Mouse (Mus musculus) hindbrain, embryonic 13.5 days (tissue): Measurements from ENCODE around the gene Bloc1s1. TPM values are rescaled to one million over a fixed set of nuclear protein-coding genes. Genes with fewer than 3 reads are reported as not detected.

Experiments
- ATAC-seq: fragments of 200-750 bp; cut with Nextera tagmentation; 2 replicates; pipeline ENCODE4 v1.8.0; 2017; ENCODE audit warnings: moderate TSS enrichment; ENCODE audit not compliant: low FRiP score
- H3K27ac ChIP-seq: fragments of 300-500 bp; sonication (generic); 2 replicates; pipeline ENCODE4 v1.5.1; 2015; ENCODE audit warnings: inconsistent platforms, mild to moderate bottlenecking, moderate library complexity
- H3K27me3 ChIP-seq: fragments of 300-500 bp; sonication (generic); 2 replicates; pipeline ENCODE4 v1.6.1; 2015; ENCODE audit warnings: mild to moderate bottlenecking, inconsistent platforms
- H3K36me3 ChIP-seq: fragments of 300-500 bp; sonication (generic); 2 replicates; pipeline ENCODE4 v1.6.1; 2015; ENCODE audit warnings: mild to moderate bottlenecking, inconsistent platforms
- H3K4me1 ChIP-seq: fragments of 300-500 bp; sonication (generic); replicated peaks from 2 replicates; pipeline ENCODE4 v1.6.1; 2015; ENCODE audit warnings: inconsistent platforms
- H3K4me2 ChIP-seq: fragments of 300-500 bp; sonication (generic); 2 replicates; pipeline ENCODE4 v1.6.1; 2015; ENCODE audit warnings: inconsistent platforms, mild to moderate bottlenecking, moderate library complexity
- H3K4me3 ChIP-seq: fragments of 300-500 bp; sonication (generic); 2 replicates; pipeline ENCODE4 v1.5.1; 2015; ENCODE audit warnings: mild to moderate bottlenecking, inconsistent platforms
- H3K9ac ChIP-seq: fragments of 300-500 bp; sonication (generic); 2 replicates; pipeline ENCODE4 v1.6.1; 2015; ENCODE audit warnings: mild to moderate bottlenecking, inconsistent platforms
- H3K9me3 ChIP-seq: fragments of 300-500 bp; sonication (generic); 2 replicates; pipeline ENCODE4 v1.6.1; 2016; ENCODE audit warnings: inconsistent platforms
- WGBS: fragments of 180-500 bp; shearing (Covaris S2); methylation state at CpG from one replicate; pipeline ENCODE4 v1.1.7; 2015; 5-methylcytosine and 5-hydroxymethylcytosine counted together
- polyA plus RNA-seq: library from polyadenylated mRNA; unstranded; fragments of >200 nt; fragmentation: Nextera tagmentation; extraction: Ambion mirVana; gene quantifications from 2 replicates; pipeline ENCODE4 v1.2.1, GENCODE M21; 2015

Bloc1s1 gene
- polyA plus RNA-seq, 1 experiment from 2014 or later, result 286 TPM

- Histone ChIP-seq H3K4me2 (peak overlapping the region; percentile 71), H3K9ac (peak overlapping the region; percentile 91), H3K27ac (peak overlapping the region; percentile 95), H3K9me3 (no peaks in the 10 kb centered on the region), H3K4me3 (peak overlapping the region; percentile 84), H3K27me3 (peaks cover 15% of the 10 kb centered on the region), H3K36me3 (peaks cover 12% of the 10 kb centered on the region), H3K4me1 (peaks cover 57% of the 10 kb centered on the region)
- peak; percentile 96 for ATAC-seq
- under 1% methylated on average over 42 of the region's 42 CpGs for WGBS
Measured at GRCm38 (mm10) chr10:128923013-128923691, 683 bp downstream of the Bloc1s1 start.

- WGBS, result 13% methylated on average over 1 of the region's 1 CpGs
- Histone ChIP-seq H3K9ac (peak within 1 kb of the TSS; percentile 91), H3K4me3 (peak within 1 kb of the TSS; percentile 84), H3K27me3 (peaks cover 11% of the 10 kb centered on the region; the same call in 1 of the 2 replicates), H3K4me2 (peak within 1 kb of the TSS; percentile 71), H3K4me1 (peaks cover 61% of the 10 kb centered on the region), H3K9me3 (no peaks in the 10 kb centered on the region), H3K27ac (peak within 1 kb of the TSS; percentile 95), H3K36me3 (peaks cover 16% of the 10 kb centered on the region)
- no peak for ATAC-seq
Measured at GRCm38 (mm10) chr10:128922822-128923012, 1.1 kb downstream of the Bloc1s1 start, which contains the start of gene Rdh5. Rdh5 (minus strand) TSS chr10:128922888.

GRCm38 (mm10) chr10:128921883-128922821, 1.7 kb downstream of the Bloc1s1 start:
- Histone ChIP-seq H3K9me3 (no peaks in the 10 kb centered on the region), H3K4me2 (peak overlapping the region; percentile 71), H3K4me3 (peak overlapping the region; percentile 84), H3K27ac (no peak overlapping the region; the same call in none of the 2 replicates), H3K4me1 (peaks cover 61% of the 10 kb centered on the region), H3K27me3 (0 out of 2 replicates have a peak, but pooled peaks cover 6% of the 10 kb centered on the region), H3K36me3 (peaks cover 22% of the 10 kb centered on the region), H3K9ac (peak overlapping the region; percentile 91)
- ATAC-seq, result peak; percentile 3; the same call in 1 of the 2 replicates
- 70% methylated on average over 16 of the region's 16 CpGs for WGBS

- 0 out of 2 replicates have a peak overlapping the region, but pooled peaks have one; percentile 71 for H3K4me2 ChIP-seq
- peaks cover 61% of the 10 kb centered on the region for H3K4me1 ChIP-seq
- no peak for ATAC-seq
- no peaks in the 10 kb centered on the region for H3K9me3 ChIP-seq
- 0 out of 2 replicates have a peak overlapping the region, but pooled peaks have one; percentile 91 for H3K9ac ChIP-seq
- no peak overlapping the region for H3K27ac ChIP-seq
- WGBS, result 67% methylated on average over 1 of the region's 1 CpGs
- no peak overlapping the region for H3K4me3 ChIP-seq
- H3K27me3 ChIP-seq, result no peaks in the 10 kb centered on the region
- peaks cover 27% of the 10 kb centered on the region for H3K36me3 ChIP-seq
Measured at GRCm38 (mm10) chr10:128921251-128921650, 2.6 kb downstream of the Bloc1s1 start.

- 74% methylated on average over 3 of the region's 3 CpGs for WGBS
- peaks cover 27% of the 10 kb centered on the region for H3K36me3 ChIP-seq
- no peaks in the 10 kb centered on the region for H3K27me3 ChIP-seq
- H3K9ac ChIP-seq, result 0 out of 2 replicates have a peak overlapping the region, but pooled peaks have one; percentile 91
- peaks cover 61% of the 10 kb centered on the region for H3K4me1 ChIP-seq
- no peak overlapping the region for H3K4me3 ChIP-seq
- H3K27ac ChIP-seq, result peak overlapping the region; percentile 74; the same call in 1 of the 2 replicates
- ATAC-seq, result no peak
- no peak overlapping the region for H3K4me2 ChIP-seq
- H3K9me3 ChIP-seq, result no peaks in the 10 kb centered on the region
Measured at GRCm38 (mm10) chr10:128920736-128921161, 3.1 kb downstream of the Bloc1s1 start.

- H3K9ac ChIP-seq, result peak overlapping the region; percentile 35
- WGBS, result 88% methylated on average over 7 of the region's 7 CpGs
- H3K4me1 ChIP-seq, result peaks cover 61% of the 10 kb centered on the region
- no peak for ATAC-seq
- H3K27me3 ChIP-seq, result no peaks in the 10 kb centered on the region
- H3K9me3 ChIP-seq, result no peaks in the 10 kb centered on the region
- peaks cover 30% of the 10 kb centered on the region for H3K36me3 ChIP-seq
- H3K4me2 ChIP-seq, result no peak overlapping the region
- no peak overlapping the region for H3K4me3 ChIP-seq
- H3K27ac ChIP-seq, result peak overlapping the region; percentile 74
Measured at GRCm38 (mm10) chr10:128919966-128920365, 3.9 kb downstream of the Bloc1s1 start.

GRCm38 (mm10) chr10:128919203-128919631, 4.6 kb downstream of the Bloc1s1 start:
- ATAC-seq, result peak; percentile 2; the same call in 1 of the 2 replicates
- WGBS, result 15% methylated on average over 6 of the region's 6 CpGs
- Histone ChIP-seq H3K9me3 (no peaks in the 10 kb centered on the region), H3K27ac (peak overlapping the region; percentile 74), H3K4me1 (peaks cover 59% of the 10 kb centered on the region), H3K9ac (peak overlapping the region; percentile 35; the same call in 1 of the 2 replicates), H3K4me2 (no peak overlapping the region; the same call in 1 of the 2 replicates), H3K4me3 (no peak overlapping the region), H3K36me3 (peaks cover 30% of the 10 kb centered on the region), H3K27me3 (no peaks in the 10 kb centered on the region)

GRCm38 (mm10) chr10:128918246-128918645, 5.6 kb downstream of the Bloc1s1 start:
- H3K4me2 ChIP-seq, result no peak overlapping the region
- no peak for ATAC-seq
- no peak overlapping the region for H3K4me3 ChIP-seq
- peaks cover 58% of the 10 kb centered on the region for H3K4me1 ChIP-seq
- WGBS, result 74% methylated on average over 7 of the region's 7 CpGs
- peaks cover 30% of the 10 kb centered on the region for H3K36me3 ChIP-seq
- no peaks in the 10 kb centered on the region for H3K27me3 ChIP-seq
- peak overlapping the region; percentile 24 for H3K9ac ChIP-seq
- H3K9me3 ChIP-seq, result no peaks in the 10 kb centered on the region
- H3K27ac ChIP-seq, result peak overlapping the region; percentile 74

- Histone ChIP-seq H3K36me3 (peaks cover 30% of the 10 kb centered on the region), H3K4me1 (peaks cover 53% of the 10 kb centered on the region), H3K27ac (no peak overlapping the region), H3K27me3 (no peaks in the 10 kb centered on the region), H3K9ac (no peak overlapping the region), H3K4me3 (no peak overlapping the region), H3K9me3 (no peaks in the 10 kb centered on the region), H3K4me2 (no peak overlapping the region)
- ATAC-seq, result no peak
- WGBS, result 94% methylated on average over 6 of the region's 6 CpGs
Measured at GRCm38 (mm10) chr10:128917400-128917799, 6.4 kb downstream of the Bloc1s1 start.

GRCm38 (mm10) chr10:128916665-128917064, 7.2 kb downstream of the Bloc1s1 start:
- 94% methylated on average over 3 of the region's 3 CpGs for whole genome bisulfite sequencing

GRCm38 (mm10) chr10:128915550-128915949, 8.3 kb downstream of the Bloc1s1 start:
- Histone ChIP-seq H3K36me3 (peaks cover 30% of the 10 kb centered on the region), H3K27me3 (0 out of 2 replicates have a peak, but pooled peaks cover 4% of the 10 kb centered on the region), H3K4me3 (no peak overlapping the region), H3K4me1 (peaks cover 42% of the 10 kb centered on the region), H3K9ac (no peak overlapping the region), H3K9me3 (no peaks in the 10 kb centered on the region), H3K27ac (no peak overlapping the region), H3K4me2 (no peak overlapping the region)
- ATAC-seq, result no peak
- 85% methylated on average over 2 of the region's 2 CpGs for WGBS

More at GRCm38 (mm10) chr10:128916665-128917064, 7.2 kb downstream of the Bloc1s1 start:
- no peak overlapping the region for H3K27ac ChIP-seq
- H3K9ac ChIP-seq, result no peak overlapping the region
- H3K4me2 ChIP-seq, result no peak overlapping the region
- peaks cover 30% of the 10 kb centered on the region for H3K36me3 ChIP-seq
- H3K4me3 ChIP-seq, result no peak overlapping the region
- H3K9me3 ChIP-seq, result no peaks in the 10 kb centered on the region
- no peaks in the 10 kb centered on the region for H3K27me3 ChIP-seq
- no peak for ATAC-seq
- H3K4me1 ChIP-seq, result peaks cover 46% of the 10 kb centered on the region

GRCm38 (mm10) chr10:128913696-128914095, 10.1 kb downstream of the Bloc1s1 start:
- no peak overlapping the region for H3K27ac ChIP-seq
- H3K36me3 ChIP-seq, result peaks cover 23% of the 10 kb centered on the region
- WGBS, result 68% methylated on average over 12 of the region's 12 CpGs
- ATAC-seq, result no peak; the same call in 1 of the 2 replicates
- H3K9ac ChIP-seq, result no peak overlapping the region
- peaks cover 41% of the 10 kb centered on the region for H3K4me1 ChIP-seq
- H3K9me3 ChIP-seq, result no peaks in the 10 kb centered on the region
- H3K4me3 ChIP-seq, result no peak overlapping the region
- H3K27me3 ChIP-seq, result 0 out of 2 replicates have a peak, but pooled peaks cover 7% of the 10 kb centered on the region
- no peak overlapping the region for H3K4me2 ChIP-seq
